Mouse (Mus musculus) large intestine, adult 2 months (tissue): ENCODE measurements at regions not wholly inside any gene's neighbourhood (a gene's known extent, or its start where the extent isn't known, plus 50 kb on each side); places are given as distances from the start of the nearest gene placed in this dataset.
A peak's percentile ranks its signal among the peaks of the same experiment; 100 is the strongest.
"Not testable (repeated sequence)": the region's sequence is repeated elsewhere in the genome, so short reads cannot be mapped to it uniquely, and the experiment has no call there.

Experiments used
- DNase-seq: peaks from one replicate; pipeline ENCODE4 v3.0.0-alpha.2; 2012; ENCODE audit warnings: low read depth, low spot score
- WGBS: fragments of 180-500 bp; shearing (Covaris S2); methylation state at CpG from one replicate; pipeline ENCODE4 v1.1.7; 2018; 5-methylcytosine and 5-hydroxymethylcytosine counted together

- no peak for DNase-seq
Observed at GRCm38 (mm10) chr6:70517932-70518331, 274.1 kb downstream of the Rpia start.

GRCm38 (mm10) chr6:70468623-70469479 is 323.2 kb downstream of the Rpia start:
- WGBS = 83% methylated on average over 1 of the region's 1 CpGs
- no peak for DNase-seq

DNA sequence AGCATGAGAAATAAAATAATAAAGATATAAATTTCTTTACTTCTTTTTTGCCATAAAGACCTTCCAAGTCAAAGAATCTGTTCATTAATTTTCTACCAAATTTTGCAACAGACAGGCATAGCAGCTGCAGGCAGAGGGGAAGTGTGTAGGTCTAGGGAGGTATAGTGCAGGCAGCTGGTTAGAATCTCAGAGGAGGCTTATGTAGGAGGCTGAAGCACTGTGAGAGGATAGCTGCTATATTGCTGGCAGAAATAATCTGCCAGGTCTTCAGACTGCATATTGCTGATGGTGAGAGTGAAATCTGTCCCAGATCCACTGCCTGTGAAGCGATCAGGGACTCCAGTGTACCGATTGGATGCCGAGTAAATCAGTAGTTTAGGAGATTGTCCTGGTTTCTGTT is 334.8 kb downstream of the Rpia start:
- 88% methylated on average over 3 of the region's 3 CpGs for WGBS
- DNase-seq = no peak

- 91% methylated on average over 2 of the region's 2 CpGs for WGBS
- DNase-seq = not testable (repeated sequence)
Observed at GRCm38 (mm10) chr6:70434739-70435138, 357.3 kb downstream of the Rpia start.

GRCm38 (mm10) chr6:70406290-70406689 is 385.7 kb downstream of the Rpia start:
- 84% methylated on average over 3 of the region's 3 CpGs for WGBS
- DNase-seq = not testable (repeated sequence)

DNA sequence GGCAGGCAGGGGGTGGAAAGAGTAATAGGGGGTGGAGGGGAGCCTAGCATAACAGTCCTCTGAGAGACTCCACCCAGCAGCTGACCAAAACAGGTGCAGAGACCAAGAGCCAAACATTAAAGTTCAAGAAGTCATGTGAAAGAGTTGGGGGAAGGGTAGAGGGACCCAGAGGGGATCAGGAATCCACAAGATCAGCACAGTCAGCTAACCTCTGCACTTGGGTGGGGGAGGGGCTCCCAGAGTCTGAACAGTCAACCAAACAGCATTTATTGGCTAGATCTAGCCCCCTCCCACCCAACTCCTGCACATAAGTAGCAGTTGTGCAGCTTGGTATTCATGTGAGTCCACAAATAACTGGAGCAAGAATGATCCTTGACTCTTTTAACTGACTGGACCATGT is 402.2 kb downstream of the Rpia start:
- not testable (repeated sequence) for DNase-seq

DNA sequence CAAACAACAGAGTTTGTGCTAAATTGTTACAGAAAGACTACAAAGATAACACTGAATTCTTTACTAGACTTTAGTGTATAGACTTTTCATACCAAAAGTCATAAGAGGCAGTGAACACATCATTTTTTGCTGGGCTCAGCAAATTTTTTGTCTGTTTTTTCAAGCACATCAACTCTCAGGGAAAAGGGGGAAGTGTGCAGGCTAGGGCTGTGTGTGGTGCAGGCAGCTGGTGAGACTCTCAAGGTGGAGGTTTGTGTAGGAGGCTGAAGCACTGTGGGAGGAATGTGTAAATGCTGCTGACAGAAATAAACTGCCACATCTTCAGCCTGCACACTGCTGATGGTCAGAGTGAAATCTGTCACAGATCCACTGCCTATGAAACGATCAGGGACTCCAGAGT is 405.6 kb downstream of the Rpia start:
- DNase-seq = not testable (repeated sequence)
- WGBS = no CpG with 5 or more reads among the region's 1 CpGs

DNA sequence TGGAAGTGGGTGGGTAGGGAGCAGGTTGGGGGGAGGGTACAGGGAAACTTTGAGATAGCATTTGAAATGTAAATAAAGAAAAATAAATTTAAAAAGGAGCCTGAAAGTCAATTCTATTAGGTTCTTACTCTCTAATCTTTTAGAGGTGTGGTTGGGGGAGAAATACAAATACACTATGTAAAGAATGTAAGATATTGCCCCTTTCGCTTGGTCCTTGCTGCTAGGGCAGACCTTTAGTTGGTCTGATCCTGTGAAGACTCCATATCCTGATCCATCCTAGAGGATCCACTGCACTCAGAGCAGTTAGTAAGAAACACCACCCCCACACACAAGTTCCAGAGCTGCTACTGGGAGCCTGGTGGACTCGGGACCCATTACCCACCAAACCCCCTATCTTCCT is 412.7 kb downstream of the Rpia start:
- 87% methylated on average over 2 of the region's 2 CpGs for WGBS
- not testable (repeated sequence) for DNase-seq

DNA sequence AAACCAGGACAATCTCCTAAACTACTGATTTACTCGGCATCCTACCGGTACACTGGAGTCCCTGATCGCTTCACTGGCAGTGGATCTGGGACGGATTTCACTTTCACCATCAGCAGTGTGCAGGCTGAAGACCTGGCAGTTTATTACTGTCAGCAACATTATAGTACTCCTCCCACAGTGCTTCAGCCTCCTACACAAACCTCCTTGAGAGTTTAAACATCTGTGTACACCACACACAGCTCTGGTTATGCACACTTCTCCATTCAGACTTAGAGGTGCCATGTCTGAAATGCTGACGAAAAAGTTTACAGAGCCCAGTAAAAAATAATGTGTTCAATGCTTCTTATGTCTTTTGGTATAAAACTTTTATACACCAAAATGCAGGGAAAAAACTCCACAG is 420.2 kb downstream of the Rpia start:
- not testable (repeated sequence) for DNase-seq
- 78% methylated on average over 5 of the region's 5 CpGs for WGBS

DNA sequence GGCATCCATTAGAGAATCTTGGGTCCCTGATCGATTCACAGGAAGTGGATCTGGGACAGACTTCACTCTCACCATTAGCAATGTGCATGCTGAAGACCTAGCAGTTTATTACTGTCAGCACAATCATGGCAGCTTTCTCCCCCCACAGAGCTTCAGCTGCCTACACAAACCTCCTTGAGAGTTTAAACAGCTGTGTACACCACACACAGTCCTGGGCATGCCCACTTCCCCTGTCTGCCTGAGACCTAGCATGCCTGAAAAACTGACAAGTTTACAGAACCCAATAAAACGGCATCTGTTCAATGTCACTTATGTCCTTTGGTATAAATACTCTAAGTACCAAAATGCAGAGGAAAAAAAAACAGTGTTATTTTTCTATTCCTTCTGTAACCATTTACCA is 435.7 kb downstream of the Rpia start:
- no peak for DNase-seq
- 35% methylated on average over 2 of the region's 2 CpGs for WGBS

DNA sequence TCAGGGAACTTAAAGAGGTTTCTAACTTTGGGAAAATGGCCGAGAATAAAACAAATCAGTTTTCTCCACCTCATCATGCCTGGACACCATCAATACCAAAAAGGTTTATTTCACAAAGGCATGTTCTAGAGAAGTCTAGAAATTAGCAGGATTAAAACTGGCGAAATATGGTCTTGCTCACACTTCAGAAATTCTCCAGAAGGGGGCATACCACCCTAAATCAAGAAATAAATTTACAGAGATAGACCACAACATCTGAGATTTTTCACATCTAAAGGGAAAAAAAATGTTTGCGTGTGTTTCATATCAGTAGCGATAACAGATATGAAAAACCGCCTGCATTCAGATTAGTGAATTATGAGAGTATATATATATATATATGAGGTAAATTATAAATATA is 449.9 kb downstream of the Rpia start:
- no peak for DNase-seq
- 71% methylated on average over 5 of the region's 5 CpGs for WGBS

DNA sequence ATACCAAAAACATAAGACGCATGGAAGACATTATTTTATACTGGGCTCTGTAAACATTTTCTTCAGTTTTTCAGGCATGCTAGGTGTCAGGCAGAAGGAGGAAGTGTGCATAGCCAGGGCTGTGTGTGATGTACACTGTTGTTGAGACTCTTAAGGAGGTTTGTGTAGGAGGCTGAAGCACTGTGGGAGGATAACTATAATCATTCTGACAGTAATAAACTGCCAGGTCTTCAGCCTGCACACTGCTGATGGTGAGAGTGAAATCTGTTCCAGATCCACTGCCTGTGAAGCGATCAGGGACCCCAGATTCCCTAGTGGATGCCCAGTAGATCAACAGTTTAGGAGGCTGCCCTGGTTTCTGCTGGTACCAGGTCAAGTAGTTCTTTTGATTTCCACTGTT is 451.3 kb downstream of the Rpia start:
- DNase-seq = not testable (repeated sequence)
- 79% methylated on average over 2 of the region's 2 CpGs for WGBS

DNA sequence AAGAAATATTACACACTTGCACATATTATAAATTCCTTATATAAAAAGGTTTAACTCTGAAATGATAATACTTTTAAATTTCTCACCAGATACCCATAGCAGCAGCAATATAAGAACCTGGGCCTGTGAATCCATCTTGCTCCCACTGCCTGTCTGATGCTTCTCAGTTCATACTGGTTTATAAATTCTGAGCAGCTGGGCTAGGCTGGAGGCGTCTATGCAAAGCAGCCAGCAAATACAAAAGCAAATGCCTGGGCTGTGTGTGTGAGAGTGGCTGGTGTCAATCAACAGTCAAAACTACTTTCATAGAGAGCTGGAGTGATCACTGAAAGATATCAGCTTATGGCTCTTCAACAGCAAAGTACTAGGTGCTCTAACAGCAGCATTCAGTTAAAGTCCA is 476.7 kb downstream of the Rpia start:
- WGBS = 72% methylated on average over 1 of the region's 1 CpGs
- no peak for DNase-seq

DNA sequence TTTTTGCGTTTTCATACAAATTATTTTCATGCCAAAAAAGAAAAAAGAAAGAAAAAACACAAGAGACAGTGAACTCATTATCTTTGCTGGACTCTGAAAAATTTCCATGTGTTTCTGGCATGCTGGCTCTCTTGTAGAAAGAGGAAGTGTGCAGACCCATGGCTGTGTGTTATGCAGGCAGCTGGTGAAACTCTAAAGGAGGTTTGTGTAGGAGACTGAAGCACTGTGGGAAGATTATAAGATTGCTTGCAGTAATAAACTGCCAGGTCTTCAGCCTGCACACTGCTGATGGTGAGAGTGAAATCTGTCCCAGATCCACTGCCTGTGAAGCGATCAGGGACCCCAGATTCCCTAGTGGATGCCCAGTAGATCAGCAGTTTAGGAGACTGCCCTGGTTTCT is 477.4 kb downstream of the Rpia start:
- 64% methylated on average over 2 of the region's 2 CpGs for WGBS
- not testable (repeated sequence) for DNase-seq

DNA sequence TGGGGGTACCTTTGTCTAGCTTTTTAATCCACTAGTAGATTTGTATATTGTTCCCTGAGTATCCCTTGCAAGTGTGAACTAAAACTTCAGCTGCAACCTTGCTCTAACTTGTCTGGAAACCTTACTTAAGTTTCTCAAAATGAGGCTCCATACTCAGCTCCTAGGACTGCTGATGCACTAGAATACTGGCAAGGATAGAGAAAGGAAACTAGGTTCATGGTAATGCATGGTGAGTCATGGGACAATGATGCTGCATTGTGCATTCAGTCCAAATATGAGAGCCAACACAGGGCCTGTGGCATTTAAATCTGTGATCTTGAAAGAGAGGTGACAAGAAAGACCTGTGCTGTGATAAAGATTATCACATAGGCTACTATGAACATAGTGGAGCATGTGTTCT is 490.9 kb downstream of the Rpia start:
- not testable (repeated sequence) for DNase-seq

DNA sequence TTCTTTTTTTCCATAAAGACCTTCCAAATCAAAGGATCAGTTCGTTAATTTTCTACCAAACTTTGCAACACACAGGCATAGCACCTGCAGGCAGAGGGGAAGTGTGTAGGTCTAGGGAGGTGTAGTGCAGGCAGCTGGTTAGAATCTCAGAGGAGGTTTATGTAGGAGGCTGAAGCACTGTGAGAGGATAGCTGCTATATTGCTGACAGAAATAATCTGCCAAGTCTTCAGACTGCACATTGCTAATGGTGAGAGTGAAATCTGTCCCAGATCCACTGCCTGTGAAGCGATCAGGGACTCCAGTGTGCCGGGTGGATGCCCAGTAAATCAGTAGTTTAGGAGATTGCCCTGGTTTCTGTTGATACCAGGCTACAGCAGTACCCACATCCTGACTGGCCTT is 531.8 kb downstream of the Rpia start:
- WGBS = 79% methylated on average over 3 of the region's 3 CpGs
- not testable (repeated sequence) for DNase-seq

DNA sequence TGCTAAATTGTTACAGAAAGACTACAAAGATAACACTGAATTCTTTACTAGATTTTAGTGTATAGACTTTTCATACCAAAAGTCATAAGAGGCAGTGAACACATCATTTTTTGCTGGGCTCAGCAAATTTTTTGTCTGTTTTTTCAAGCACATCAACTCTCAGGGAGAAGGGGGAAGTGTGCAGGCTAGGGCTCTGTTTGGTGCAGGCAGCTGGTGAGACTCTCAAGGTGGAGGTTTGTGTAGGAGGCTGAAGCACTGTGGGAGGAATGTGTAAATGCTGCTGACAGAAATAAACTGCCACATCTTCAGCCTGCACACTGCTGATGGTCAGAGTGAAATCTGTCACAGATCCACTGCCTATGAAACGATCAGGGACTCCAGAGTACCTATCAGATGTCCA is 551.9 kb downstream of the Rpia start:
- DNase-seq = not testable (repeated sequence)

DNA sequence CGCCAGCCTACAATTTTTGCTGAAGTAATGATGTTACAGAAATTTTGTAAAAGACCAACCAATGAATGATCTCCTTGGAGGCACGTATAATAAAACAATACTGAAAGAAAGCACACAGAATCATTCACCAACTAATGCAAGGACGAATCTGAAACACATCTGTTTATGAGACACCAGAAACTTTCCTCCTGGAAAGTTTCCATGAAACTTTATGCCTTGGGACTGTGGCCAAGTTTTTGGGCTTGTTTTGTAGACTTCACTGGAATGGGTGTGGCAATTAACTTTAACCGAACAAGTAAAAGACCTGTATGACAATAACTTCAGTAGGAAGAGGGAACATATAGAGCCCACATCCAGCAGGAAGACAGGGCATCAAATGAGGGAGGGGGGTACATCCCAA is 564.9 kb downstream of the Rpia start:
- WGBS = 10% methylated on average over 4 of the region's 4 CpGs

More for the DNA sequence above, 551.9 kb downstream of the Rpia start:
- no CpG with 5 or more reads among the region's 1 CpGs for WGBS

GRCm38 (mm10) chr6:70216632-70217031 is 575.4 kb downstream of the Rpia start:
- 58% methylated on average over 2 of the region's 2 CpGs for WGBS
- DNase-seq = not testable (repeated sequence)

More for the DNA sequence above, 564.9 kb downstream of the Rpia start:
- peak; percentile 25 for DNase-seq

DNA sequence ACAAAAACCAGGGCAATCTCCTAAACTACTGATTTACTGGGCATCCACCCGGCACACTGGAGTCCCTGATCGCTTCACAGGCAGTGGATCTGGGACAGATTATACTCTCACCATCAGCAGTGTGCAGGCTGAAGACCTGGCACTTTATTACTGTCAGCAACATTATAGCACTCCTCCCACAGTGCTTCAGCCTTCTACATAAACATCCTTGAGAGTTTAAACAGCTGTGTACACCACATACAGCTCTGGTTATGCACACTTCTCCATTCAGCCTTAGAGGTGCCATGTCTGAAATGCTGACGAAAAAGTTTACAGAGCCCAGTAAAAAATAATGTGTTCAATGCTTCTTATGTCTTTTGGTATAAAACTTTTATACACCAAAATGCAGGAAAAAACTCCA is 576.3 kb downstream of the Rpia start:
- not testable (repeated sequence) for DNase-seq
- WGBS = 32% methylated on average over 3 of the region's 3 CpGs
